Mouse (Mus musculus): ENCODE results near the gene Tmem43.
"Not testable (repeated sequence)": the region's sequence is repeated elsewhere in the genome, so short reads cannot be mapped to it uniquely, and the experiment has no call there.

The Tmem43 gene

DNA sequence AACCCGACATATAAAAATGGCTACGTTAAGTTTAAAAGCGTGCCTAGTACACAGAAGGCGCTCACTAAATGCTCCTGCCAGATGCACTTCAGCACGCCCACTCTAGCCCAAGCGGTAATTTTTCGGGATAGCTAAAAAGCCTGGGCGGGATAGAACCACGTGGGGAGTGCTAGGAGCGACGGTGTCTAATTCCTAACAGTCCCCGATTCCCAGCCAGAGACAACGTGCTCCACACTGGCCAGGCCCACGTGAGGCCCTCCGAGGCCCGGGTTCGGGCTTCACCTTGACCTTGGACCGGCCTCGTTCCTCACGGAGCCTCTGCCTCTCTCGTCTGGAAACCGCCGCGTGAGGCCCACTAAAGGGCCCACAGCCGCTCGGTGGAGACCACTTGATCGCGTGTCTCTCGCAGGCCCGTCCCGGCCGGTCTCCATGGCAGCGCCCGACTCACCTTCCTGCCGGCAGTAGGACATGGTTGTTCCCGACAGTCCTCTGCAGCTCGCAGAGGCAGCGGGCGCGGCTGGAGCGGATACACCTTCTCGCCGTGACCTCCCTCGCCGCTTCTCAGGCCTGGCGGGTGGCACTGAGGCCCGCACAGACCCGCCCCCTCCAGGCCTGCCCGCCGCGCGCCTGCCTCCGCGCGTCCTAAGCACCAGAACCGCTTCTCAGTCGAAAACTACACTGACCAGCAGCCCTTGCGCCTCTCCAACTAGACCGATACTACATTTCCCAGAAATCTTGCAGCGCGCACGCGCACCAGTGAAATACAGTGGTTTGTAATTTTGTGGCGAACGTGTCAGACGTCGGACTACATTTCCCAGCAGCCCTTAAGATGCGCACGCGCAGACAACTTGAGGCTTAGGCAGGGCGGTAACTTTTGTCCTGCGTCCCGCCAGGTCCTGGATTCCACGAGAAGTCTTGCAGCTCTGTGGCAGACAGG lies at the start of gene Tmem43, which contains the start of gene Chchd4:
TSS of gene Tmem43 (plus strand) at position 836 of the 937 bp plus-strand sequence.
TSS of gene Chchd4 (minus strand) at position 679 of the 937 bp plus-strand sequence.
- peak; percentile 99 for DNase-seq (ENCODE audit: low read depth, low spot score)

- DNase-seq (ENCODE audit: low read depth, low spot score): no peak
Measured at GRCm38 (mm10) chr6:91424151-91424550, 49.4 kb upstream of the Tmem43 start.

- DNase-seq (ENCODE audit: low read depth, low spot score): peak; percentile 91
Measured at GRCm38 (mm10) chr6:91440474-91441144, 32.9 kb upstream of the Tmem43 start.

DNA sequence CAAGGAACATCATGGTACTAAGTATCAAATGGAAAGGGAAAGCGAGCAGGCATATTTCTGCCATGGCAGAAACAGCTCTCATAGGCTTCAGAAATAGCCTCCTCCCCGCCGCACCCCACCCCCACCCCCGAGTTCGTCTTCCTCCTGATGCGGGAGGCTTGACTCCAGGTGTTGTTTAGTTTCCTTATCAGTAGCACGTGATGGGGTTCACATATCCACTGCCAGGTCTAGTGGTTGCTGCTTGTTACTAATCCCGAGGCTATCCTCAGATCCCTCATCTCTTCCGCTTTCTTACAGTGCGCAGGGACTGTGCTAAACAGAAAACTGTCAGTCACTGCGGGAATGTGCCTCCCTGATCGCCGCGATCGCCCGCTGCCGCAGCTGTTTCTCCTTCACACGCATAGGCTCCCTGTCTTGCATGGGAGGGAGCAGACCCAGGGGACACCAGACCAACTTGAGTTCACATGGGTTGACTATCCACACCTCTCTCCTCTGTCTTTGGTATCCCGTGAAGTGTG lies 32.3 kb upstream of the Tmem43 start:
- no peak for DNase-seq (ENCODE audit: low read depth, low spot score)

DNA sequence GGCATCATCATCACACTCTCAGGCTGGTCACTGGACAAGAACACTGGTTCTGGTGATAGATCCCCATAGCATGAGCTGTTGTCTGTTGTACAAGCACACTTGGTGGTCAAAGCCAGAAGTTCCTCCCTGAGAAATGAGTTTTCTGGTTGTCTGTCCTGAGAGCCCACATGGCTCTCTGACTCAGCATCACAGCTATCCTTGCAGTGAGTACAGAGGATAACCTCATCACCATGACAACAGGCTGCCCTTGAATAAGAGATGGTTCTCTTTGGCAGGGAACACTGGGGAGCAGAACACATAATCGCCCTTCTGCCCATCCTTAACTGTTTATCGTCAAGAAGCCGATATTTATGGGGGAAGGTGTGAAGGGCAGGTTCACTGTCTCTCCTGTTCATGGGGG lies 28.2 kb upstream of the Tmem43 start:
- no peak for DNase-seq (ENCODE audit: low read depth, low spot score)

GRCm38 (mm10) chr6:91449472-91450225 lies 23.9 kb upstream of the Tmem43 start:
- DNase-seq (ENCODE audit: low read depth, low spot score): no peak

- DNase-seq (ENCODE audit: low read depth, low spot score): no peak
Measured at GRCm38 (mm10) chr6:91452056-91452455, 21.4 kb upstream of the Tmem43 start.

DNA sequence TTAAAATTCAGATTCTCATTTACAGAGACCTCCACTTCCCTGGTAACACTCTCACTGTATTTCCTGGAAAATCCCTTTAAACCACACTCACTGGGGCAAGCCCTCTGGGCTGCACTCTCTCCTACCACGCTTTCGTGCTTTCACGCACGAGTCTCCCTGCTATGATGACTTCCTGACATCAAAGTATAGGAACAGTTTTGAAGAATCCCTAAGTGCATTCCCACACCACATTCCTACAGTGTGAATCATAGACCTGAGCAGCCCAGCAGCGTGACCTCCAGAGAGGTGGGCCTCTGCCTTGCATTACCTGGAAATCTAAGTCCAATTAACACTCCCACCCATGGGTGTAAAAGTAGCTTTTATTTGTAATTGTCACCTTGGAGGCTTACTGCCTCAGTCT lies 19.0 kb upstream of the Tmem43 start:
- DNase-seq (ENCODE audit: low read depth, low spot score): no peak

DNA sequence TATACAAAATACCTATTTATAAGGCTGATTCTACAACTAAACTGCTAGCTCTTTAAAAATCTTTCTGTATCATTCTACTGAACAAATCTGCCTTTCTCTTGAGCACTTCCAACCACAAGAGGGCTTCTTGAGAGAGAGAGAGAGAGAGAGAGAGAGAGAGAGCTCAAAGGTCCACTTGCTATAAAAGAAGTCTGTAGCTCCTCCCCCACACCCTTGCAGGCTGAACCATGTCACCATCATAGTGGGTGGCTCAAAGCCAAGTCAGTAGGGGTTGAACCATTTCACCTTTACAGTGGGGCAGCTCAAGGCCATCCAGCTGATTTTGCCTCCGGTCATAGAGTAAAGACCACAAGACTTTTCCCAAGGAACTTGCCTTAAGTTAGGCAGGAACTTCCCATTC lies 14.0 kb upstream of the Tmem43 start:
- DNase-seq (ENCODE audit: low read depth, low spot score): no peak

DNA sequence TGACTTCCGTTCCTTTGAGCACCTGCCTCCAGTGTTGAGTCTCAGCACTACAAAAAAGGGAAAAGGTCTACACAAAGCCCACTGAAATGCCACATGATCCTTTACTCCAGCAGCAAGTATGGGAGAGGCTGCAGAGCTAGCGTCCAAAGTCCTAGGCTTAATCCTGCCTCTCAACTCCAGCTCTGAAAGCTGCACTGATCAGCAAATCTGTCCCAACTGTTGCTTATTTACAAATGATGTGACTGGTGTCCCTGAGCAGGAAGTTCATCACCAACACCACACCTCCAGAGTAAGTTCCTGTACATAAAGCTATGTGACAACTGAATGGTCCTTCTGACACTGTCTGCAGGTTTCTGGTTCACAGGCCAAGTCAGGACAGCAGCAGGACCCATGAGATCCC lies 7.7 kb upstream of the Tmem43 start:
- no peak for DNase-seq (ENCODE audit: low read depth, low spot score)

DNA sequence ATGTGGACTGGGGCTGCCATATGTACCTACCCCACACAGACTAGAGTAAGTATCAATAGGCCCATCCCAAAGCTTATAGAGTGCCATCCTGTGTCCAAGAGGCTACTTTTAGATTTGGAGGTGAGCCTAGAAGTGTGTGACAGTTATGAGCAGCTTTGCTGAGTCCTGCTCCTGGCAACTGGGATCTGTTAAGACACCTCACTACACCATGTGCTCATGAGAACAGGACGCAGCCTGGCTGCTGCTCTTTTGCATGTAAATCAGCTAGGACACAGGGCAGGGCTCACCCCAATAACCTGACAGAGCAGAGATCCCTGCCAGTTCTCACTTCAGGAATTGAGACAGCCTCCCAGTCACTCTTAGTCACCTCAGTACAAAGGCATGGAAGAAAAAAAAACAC lies 6.4 kb upstream of the Tmem43 start:
- no peak for DNase-seq (ENCODE audit: low read depth, low spot score)

DNA sequence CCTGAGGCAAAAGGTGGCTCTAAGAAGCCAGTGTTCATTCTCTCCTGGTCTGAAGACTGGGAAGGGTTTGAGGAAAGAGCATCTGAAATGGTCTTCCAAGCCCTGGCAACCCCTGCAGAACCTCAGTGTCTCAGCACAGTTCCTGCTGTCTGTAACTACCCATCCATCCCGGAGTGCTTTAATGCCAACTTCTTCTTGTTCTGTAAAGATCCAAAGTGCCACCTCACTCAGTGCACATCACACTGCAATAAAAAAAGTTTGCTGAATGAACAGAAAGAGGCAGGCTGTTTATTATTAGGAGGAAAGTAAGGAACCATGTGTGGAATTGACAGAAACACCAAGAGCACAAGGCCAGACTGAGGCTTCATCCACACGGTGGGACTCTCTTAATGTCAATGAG lies 2.8 kb upstream of the Tmem43 start:
- DNase-seq (ENCODE audit: low read depth, low spot score): no peak

- DNase-seq (ENCODE audit: low read depth, low spot score): not testable (repeated sequence)
Measured at GRCm38 (mm10) chr6:91471427-91471826, 2.1 kb upstream of the Tmem43 start.

DNA sequence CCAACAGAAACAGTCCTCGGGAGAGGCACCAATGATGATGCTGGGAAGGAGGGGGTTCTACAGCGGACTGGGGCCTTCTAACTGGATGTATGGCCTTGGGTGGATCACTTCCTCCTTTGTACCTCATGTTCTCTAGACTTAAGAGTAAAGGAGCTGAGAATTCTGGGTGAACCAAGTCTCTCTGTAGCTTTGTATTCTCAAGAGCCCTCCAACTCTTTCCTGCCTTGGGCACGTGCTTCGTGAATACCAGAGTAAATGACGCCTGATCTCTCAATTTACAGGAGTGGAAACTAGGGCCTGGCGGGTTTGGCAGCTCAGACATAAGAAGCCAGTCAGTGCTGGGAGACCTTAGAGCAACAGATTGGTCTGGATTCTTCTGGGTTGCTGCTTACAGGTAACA lies 1.2 kb upstream of the Tmem43 start:
- no peak for DNase-seq (ENCODE audit: low read depth, low spot score)

DNA sequence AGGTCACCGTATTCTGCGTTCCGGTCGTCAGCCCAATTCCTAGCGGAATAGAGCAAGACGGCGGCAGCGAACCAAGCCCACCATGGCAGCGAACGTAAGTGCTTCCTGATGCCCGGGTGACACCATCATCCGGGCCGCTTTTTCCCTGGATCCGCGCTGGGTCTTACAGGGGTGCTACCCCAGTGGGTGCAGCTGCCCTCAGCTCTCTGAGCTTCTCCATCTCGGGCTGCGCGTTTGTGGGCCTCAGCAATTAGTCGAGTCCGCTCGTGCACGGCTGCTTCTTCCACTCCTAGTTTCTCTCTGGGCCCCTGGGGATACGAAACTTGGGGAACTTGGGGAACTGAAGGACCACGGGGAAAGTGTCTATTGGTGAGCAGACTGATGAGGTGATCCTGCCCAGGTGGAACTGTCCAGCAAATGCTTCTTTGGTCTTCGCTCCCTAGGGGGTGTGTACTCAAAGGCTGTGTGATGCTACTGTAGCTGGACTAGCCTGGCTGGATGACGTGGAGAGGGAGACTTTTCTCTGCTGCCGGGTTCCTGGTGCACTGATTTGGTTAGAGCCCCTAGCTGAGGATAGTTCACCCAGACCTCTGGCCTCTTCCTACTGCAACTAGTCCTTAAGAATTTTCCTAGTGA lies 420 bp downstream of the Tmem43 start:
- DNase-seq (ENCODE audit: low read depth, low spot score): no peak

DNA sequence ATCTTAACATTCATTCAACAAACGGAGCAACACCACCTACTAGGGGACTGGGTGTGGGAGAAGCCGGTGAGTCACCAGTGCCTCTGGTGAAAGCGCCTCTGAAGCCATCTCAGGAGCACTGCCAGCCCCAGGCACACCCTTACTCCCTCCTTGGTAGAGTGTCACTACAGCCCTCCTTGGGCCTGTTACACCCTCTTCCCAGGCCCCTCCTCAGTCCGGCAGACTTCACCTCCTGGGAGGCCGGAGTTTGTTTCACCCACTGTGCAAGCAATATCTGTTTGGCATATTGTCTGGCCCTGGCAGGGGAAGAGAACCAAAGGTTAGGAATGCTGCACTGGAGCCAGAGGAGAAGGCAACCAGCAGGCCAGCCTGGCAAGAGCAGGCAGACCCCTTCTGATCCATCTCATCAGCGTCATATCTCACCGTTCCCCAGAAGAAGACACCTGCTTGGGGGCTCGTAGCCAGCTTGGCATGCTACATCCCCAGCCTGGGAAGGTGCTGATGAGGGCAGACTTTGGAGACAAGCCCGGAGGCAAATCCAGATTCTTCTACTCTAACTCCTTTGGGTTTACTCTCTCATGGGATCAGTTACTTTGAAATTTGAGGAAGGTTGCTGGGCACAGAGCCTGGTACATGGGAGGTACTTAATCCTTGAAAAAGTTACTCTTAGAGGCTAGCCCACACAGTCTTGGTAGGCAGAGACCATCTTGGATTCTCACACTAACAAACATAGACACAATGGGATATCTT lies 1.1 kb downstream of the Tmem43 start:
- DNase-seq (ENCODE audit: low read depth, low spot score): no peak

DNA sequence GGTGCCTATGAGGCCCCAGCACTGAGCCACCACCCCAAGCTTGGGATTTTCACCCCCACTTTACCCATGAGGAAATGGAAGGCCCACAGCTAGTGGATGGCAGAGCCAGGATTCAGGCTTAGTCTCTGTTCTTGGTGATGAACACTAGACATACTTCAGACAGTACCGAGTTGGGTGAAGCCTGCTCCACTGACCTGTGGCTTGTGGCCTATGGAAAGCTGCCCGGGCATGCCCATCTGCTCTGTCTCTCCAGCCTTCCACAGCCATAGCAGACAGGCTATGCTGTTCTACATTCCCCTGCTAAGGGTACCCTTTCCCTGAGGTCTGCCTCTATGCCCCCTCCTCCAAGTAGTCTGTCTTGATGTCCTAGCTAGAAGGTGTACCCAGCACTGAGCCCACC lies 3.0 kb downstream of the Tmem43 start:
- no peak for DNase-seq (ENCODE audit: low read depth, low spot score)

GRCm38 (mm10) chr6:91483371-91483770 lies 9.9 kb downstream of the Tmem43 start:
- DNase-seq (ENCODE audit: low read depth, low spot score): no peak

DNA sequence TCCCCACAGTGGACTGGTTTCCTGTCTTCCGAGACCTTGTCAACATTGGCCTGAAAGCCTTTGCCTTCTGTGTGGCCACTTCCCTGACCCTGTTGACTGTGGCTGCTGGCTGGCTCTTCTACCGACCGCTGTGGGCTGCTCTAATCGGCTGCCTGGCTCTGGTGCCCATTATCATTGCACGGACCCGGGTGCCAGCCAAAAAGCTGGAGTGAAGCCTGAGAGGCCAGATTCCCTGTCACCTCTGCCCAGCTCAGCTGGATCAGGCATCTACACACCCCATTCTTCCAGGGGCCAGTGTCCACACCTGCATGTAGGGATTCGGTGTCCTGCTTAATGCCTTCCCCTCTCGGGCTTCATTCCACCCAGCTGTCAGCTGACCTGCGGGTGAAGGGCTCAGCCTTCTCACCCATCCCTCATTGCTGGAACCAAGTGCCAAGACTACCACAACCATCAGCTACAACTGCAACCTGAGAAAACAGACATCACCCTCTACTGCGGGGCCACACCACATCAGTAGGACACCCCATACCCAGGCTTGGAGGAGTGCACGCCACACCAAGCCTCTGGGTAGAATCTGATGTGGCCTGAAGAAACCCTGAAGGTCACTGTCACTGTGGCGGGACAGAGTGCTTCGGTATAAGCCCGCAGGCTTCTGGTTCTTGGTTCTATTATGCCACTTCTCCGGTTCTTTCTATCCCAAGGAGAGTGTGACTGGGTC lies 13.4 kb downstream of the Tmem43 start:
- no peak for DNase-seq (ENCODE audit: low read depth, low spot score)
